Mouse (Mus musculus) neural tube, embryonic 11.5 days (tissue): Measurements from ENCODE around the gene Iqsec1. TPM values are rescaled to one million over a fixed set of nuclear protein-coding genes. Genes with fewer than 3 reads are reported as not detected.
"Not testable (repeated sequence)": the region's sequence is repeated elsewhere in the genome, so short reads cannot be mapped to it uniquely, and the experiment has no call there.

ENCODE experiments used
- ATAC-seq: fragments of 200-750 bp; cut with Nextera tagmentation; 2 replicates; pipeline ENCODE4 v1.8.0; 2017; ENCODE audit warnings: moderate number of reproducible peaks, mild to moderate bottlenecking, moderate TSS enrichment, moderate library complexity; ENCODE audit not compliant: insufficient read depth, low FRiP score, low TSS enrichment
- DNase-seq: peaks from one replicate; pipeline ENCODE4 v3.0.0-alpha.2; 2015; ENCODE audit warnings: low spot score
- H3K27ac ChIP-seq: fragments of 300-500 bp; sonication (generic); 2 replicates; pipeline ENCODE4 v1.5.1; 2014; ENCODE audit warnings: low read depth, mild to moderate bottlenecking, low read length
- H3K27me3 ChIP-seq: fragments of 300-500 bp; sonication (generic); 2 replicates; pipeline ENCODE4 v1.6.1; 2014; ENCODE audit warnings: mild to moderate bottlenecking, low read length, mixed read lengths; ENCODE audit not compliant: control insufficient read depth, insufficient read depth
- H3K36me3 ChIP-seq: fragments of 300-500 bp; sonication (generic); 2 replicates; pipeline ENCODE4 v1.6.1; 2014; ENCODE audit warnings: mild to moderate bottlenecking, low read length, moderate library complexity, mixed read lengths; ENCODE audit not compliant: control insufficient read depth, insufficient read depth
- H3K4me1 ChIP-seq: fragments of 300-500 bp; sonication (generic); 2 replicates; pipeline ENCODE4 v1.6.1; 2014; ENCODE audit warnings: low read length, mixed read lengths; ENCODE audit not compliant: control insufficient read depth, insufficient read depth
- H3K4me2 ChIP-seq: fragments of 300-500 bp; sonication (generic); 2 replicates; pipeline ENCODE4 v1.6.1; 2014; ENCODE audit warnings: low read depth, mild to moderate bottlenecking, moderate library complexity
- H3K4me3 ChIP-seq: fragments of 300-500 bp; sonication (generic); 2 replicates; pipeline ENCODE4 v1.5.1; 2014; ENCODE audit warnings: low read depth, low read length
- H3K9ac ChIP-seq: fragments of 300-500 bp; sonication (generic); 2 replicates; pipeline ENCODE4 v1.6.1; 2014; ENCODE audit warnings: mild to moderate bottlenecking, low read length
- H3K9me3 ChIP-seq: fragments of 300-500 bp; sonication (generic); 2 replicates; pipeline ENCODE4 v1.6.1; 2016; ENCODE audit warnings: low read length; ENCODE audit not compliant: control insufficient read depth
- WGBS: fragments of 180-500 bp; shearing (Covaris S2); extraction: QIAGEN DNeasy Blood & Tissue Kit; methylation state at CpG from one replicate; pipeline ENCODE4 v1.1.7; 2014; 5-methylcytosine and 5-hydroxymethylcytosine counted together
- polyA plus RNA-seq: library from polyadenylated mRNA; unstranded; fragments of >200 nt; fragmentation: Nextera tagmentation; extraction: Ambion mirVana; gene quantifications from 2 replicates; pipeline ENCODE4 v1.2.1, GENCODE M21; 2014

Gene Iqsec1
- polyA plus RNA-seq, 1 experiment from 2014 or later = 18.6 TPM

DNA sequence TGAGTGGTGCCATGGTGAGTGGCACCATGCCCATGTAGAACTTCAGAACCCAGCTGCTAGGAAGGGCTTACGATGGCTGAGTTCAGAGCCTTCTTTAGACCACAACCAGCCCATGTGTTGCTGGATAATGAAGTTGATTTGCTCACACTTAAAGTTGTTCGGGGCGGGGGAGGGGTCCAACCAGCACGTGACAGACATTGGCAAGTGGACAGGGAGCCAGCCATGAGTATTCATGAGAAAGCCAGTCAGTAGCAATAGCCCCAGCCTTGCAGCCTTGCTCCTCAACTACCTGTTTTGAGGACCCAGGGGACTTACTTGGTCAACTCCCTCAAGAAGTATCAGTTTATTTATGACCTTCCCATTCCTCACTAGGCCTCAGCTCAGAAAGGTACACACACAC lies 343.5 kb downstream of the Iqsec1 start:
- Histone ChIP-seq H3K27me3 (no peaks in the 10 kb centered on the region), H3K36me3 (no peaks in the 10 kb centered on the region), H3K4me2 (no peak overlapping the region), H3K9me3 (no peaks in the 10 kb centered on the region), H3K4me3 (no peak overlapping the region), H3K4me1 (no peaks in the 10 kb centered on the region), H3K27ac (no peak overlapping the region), H3K9ac (no peak overlapping the region)
- ATAC-seq (no peak), DNase-seq (no peak)
- 80% methylated on average over 4 of the region's 4 CpGs for WGBS

DNA sequence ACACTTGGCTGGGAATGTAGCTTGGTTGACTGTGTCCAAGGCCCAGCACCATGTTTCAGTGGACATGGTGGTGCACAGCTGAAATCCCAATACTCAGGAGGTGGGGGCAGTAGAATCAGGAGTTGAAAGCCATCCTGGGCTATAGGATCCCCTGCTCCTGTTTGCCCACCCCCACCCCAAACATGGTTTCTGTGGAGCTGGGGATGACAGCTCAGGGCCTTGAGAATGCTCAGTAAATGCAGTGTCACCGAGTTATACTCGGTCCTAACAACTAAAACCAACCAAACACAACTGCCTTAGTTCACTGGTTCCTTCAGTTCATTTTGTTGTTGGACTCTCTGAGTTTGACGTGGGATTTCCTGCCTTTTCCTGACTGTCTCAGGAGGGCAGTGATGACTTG lies 345.4 kb downstream of the Iqsec1 start:
- Histone ChIP-seq H3K4me3 (no peak overlapping the region), H3K9me3 (no peaks in the 10 kb centered on the region), H3K36me3 (no peaks in the 10 kb centered on the region), H3K4me1 (no peaks in the 10 kb centered on the region), H3K27ac (no peak overlapping the region), H3K9ac (no peak overlapping the region), H3K27me3 (no peaks in the 10 kb centered on the region), H3K4me2 (no peak overlapping the region)
- 80% methylated on average over 3 of the region's 3 CpGs for WGBS
- DNase-seq (no peak), ATAC-seq (no peak)

DNA sequence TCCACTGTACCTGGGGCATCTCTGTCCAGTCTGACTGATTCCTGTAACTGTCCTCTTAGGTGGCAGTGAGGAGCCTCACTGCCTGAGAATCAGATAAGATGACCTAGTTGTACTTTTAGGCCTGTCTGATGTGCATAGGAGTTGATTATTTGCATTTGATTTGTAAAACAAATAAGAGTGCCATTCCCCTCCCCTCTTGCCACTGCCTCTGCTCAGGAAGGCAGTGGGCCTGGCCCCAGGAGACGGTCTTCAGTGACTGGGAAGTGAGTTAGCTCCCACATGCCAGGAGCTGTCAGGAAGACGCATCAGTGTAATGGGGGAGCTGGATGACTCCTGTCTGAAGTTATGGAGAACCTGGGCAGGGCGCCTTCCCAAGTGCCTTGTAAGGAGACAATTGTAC lies 352.9 kb downstream of the Iqsec1 start:
- 55% methylated on average over 3 of the region's 3 CpGs for WGBS
- no peak for ATAC-seq

GRCm38 (mm10) chr6:90635081-90635480 lies 353.4 kb downstream of the Iqsec1 start:
- Histone ChIP-seq H3K4me2 (no peak overlapping the region), H3K36me3 (no peaks in the 10 kb centered on the region), H3K4me3 (no peak overlapping the region), H3K27me3 (no peaks in the 10 kb centered on the region), H3K4me1 (no peaks in the 10 kb centered on the region), H3K9ac (no peak overlapping the region), H3K9me3 (no peaks in the 10 kb centered on the region), H3K27ac (no peak overlapping the region)
- DNase-seq (no peak), ATAC-seq (no peak)
- WGBS = 24% methylated on average over 4 of the region's 4 CpGs

More for the DNA sequence above, 352.9 kb downstream of the Iqsec1 start:
- no peaks in the 10 kb centered on the region for H3K27me3 ChIP-seq
- H3K9me3 ChIP-seq = no peaks in the 10 kb centered on the region
- H3K4me3 ChIP-seq = no peak overlapping the region
- H3K4me2 ChIP-seq = no peak overlapping the region
- DNase-seq = no peak
- no peak overlapping the region for H3K27ac ChIP-seq
- no peak overlapping the region for H3K9ac ChIP-seq
- H3K4me1 ChIP-seq = no peaks in the 10 kb centered on the region
- H3K36me3 ChIP-seq = no peaks in the 10 kb centered on the region

- not testable (repeated sequence) for H3K27ac ChIP-seq, DNase-seq, H3K27me3 ChIP-seq, H3K36me3 ChIP-seq, H3K9me3 ChIP-seq, H3K9ac ChIP-seq, H3K4me3 ChIP-seq, H3K4me1 ChIP-seq, H3K4me2 ChIP-seq, ATAC-seq
- 71% methylated on average over 3 of the region's 3 CpGs for WGBS
These were observed 356.0 kb downstream of the Iqsec1 start for GRCm38 (mm10) chr6:90632526-90632925.

GRCm38 (mm10) chr6:90630427-90630826 lies 358.1 kb downstream of the Iqsec1 start:
- no peak for DNase-seq
- no peaks in the 10 kb centered on the region for H3K9me3 ChIP-seq
- ATAC-seq = no peak
- 90% methylated on average over 7 of the region's 7 CpGs for WGBS
- no peaks in the 10 kb centered on the region for H3K27me3 ChIP-seq
- H3K27ac ChIP-seq = no peak overlapping the region
- H3K36me3 ChIP-seq = no peaks in the 10 kb centered on the region
- H3K4me2 ChIP-seq = no peak overlapping the region
- no peaks in the 10 kb centered on the region for H3K4me1 ChIP-seq
- no peak overlapping the region for H3K4me3 ChIP-seq
- no peak overlapping the region for H3K9ac ChIP-seq

- Histone ChIP-seq H3K27me3 (no peaks in the 10 kb centered on the region), H3K4me2 (no peak overlapping the region), H3K36me3 (no peaks in the 10 kb centered on the region), H3K27ac (no peak overlapping the region), H3K9me3 (no peaks in the 10 kb centered on the region), H3K4me1 (no peaks in the 10 kb centered on the region), H3K4me3 (no peak overlapping the region), H3K9ac (no peak overlapping the region)
- 89% methylated on average over 6 of the region's 6 CpGs for WGBS
- DNase-seq (no peak), ATAC-seq (no peak)
These were observed 359.0 kb downstream of the Iqsec1 start for GRCm38 (mm10) chr6:90629506-90629905.

DNA sequence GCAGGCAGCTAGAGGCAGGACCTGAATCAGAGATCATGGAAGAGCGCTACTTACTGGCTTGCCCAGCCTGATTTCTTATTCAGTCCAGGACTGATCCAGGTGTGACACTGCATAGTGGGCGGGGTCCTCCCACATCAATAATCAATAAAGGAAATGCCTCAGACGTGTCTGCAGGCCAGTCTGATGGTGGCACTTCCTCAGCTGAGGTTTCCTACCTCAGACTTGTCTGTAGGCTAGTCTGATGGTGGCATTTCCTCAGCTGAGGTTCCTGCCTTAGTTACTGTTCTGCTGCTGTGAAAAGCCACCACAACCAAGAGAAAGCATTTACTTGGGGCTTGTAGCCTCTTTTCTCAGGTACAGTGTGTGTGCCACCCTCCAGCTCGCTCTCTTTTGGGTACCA lies 360.9 kb downstream of the Iqsec1 start:
- DNase-seq (no peak), ATAC-seq (no peak)
- H3K9me3 ChIP-seq = no peaks in the 10 kb centered on the region
- H3K36me3 ChIP-seq = no peaks in the 10 kb centered on the region
- no peak overlapping the region for H3K4me3 ChIP-seq
- no peaks in the 10 kb centered on the region for H3K27me3 ChIP-seq
- H3K27ac ChIP-seq = no peak overlapping the region
- no peaks in the 10 kb centered on the region for H3K4me1 ChIP-seq
- WGBS = 84% methylated on average over 4 of the region's 4 CpGs
- H3K9ac ChIP-seq = no peak overlapping the region
- no peak overlapping the region for H3K4me2 ChIP-seq

GRCm38 (mm10) chr6:90625207-90625994 lies 363.1 kb downstream of the Iqsec1 start:
- H3K4me3 ChIP-seq = no peak overlapping the region
- no peak for DNase-seq
- WGBS = 81% methylated on average over 7 of the region's 7 CpGs
- no peak overlapping the region for H3K4me2 ChIP-seq
- no peaks in the 10 kb centered on the region for H3K4me1 ChIP-seq
- H3K9me3 ChIP-seq = no peaks in the 10 kb centered on the region
- no peak overlapping the region for H3K27ac ChIP-seq
- no peaks in the 10 kb centered on the region for H3K36me3 ChIP-seq
- H3K9ac ChIP-seq = no peak overlapping the region
- H3K27me3 ChIP-seq = no peaks in the 10 kb centered on the region
- no peak for ATAC-seq
